Mouse (Mus musculus) heart, adult 2 months (tissue): ENCODE results near the gene Snapc2. TPM values are rescaled to one million over a fixed set of nuclear protein-coding genes. Genes with fewer than 3 reads are reported as not detected.
A peak's percentile ranks its signal among the peaks of the same experiment; 100 is the strongest.

Experiments
- DNase-seq, 2 experiments: peaks; one replicate each; pipeline ENCODE4 v3.0.0; 2021
- H3K27ac ChIP-seq: fragments of 200-600 bp; 2 replicates; pipeline ENCODE4 v1.8.1; 2022
- H3K27me3 ChIP-seq: fragments of 200-500 bp; 2 replicates; pipeline ENCODE4 v1.6.1; 2012; ENCODE audit warnings: mild to moderate bottlenecking, low read length, inconsistent platforms, mixed read lengths; ENCODE audit not compliant: control insufficient read depth, insufficient read depth
- H3K36me3 ChIP-seq: fragments of 200-500 bp; 2 replicates; pipeline ENCODE4 v1.6.1; 2012; ENCODE audit warnings: low read length, inconsistent platforms; ENCODE audit not compliant: control insufficient read depth, insufficient read depth
- H3K4me1 ChIP-seq: fragments of 200-500 bp; 2 replicates; pipeline ENCODE4 v1.6.1; 2011; ENCODE audit warnings: low read length; ENCODE audit not compliant: control insufficient read depth, insufficient read depth
- H3K4me3 ChIP-seq: fragments of 200-600 bp; 2 replicates; pipeline ENCODE4 v1.8.1; 2022
- H3K79me2 ChIP-seq: fragments of 200-500 bp; replicated peaks from 2 replicates; pipeline ENCODE4 v1.6.1; 2012; ENCODE audit warnings: mild to moderate bottlenecking, inconsistent platforms, low read length, moderate library complexity, mixed read lengths; ENCODE audit not compliant: control insufficient read depth, insufficient read depth
- H3K9ac ChIP-seq: fragments of 200-500 bp; 2 replicates; pipeline ENCODE4 v1.6.1; 2012; ENCODE audit warnings: low read depth, mild to moderate bottlenecking, control low read depth, inconsistent platforms, low read length, mixed read lengths
- CTCF ChIP-seq: fragments of 200-600 bp; IDR thresholded peaks from 2 replicates; pipeline ENCODE4 v1.8.1; 2022; ENCODE audit warnings: antibody characterized with exemption, mild to moderate bottlenecking, moderate library complexity
- EP300 ChIP-seq: fragments of 200-500 bp; IDR thresholded peaks from 2 replicates; pipeline ENCODE4 v1.6.1; 2011; ENCODE audit warnings: low read depth, low read length, control low read depth; ENCODE audit not compliant: insufficient read depth
- POLR2A ChIP-seq: fragments of 200-500 bp; IDR thresholded peaks from 2 replicates; pipeline ENCODE4 v1.6.1; 2011; ENCODE audit warnings: mild to moderate bottlenecking, low read depth, low read length, control low read depth; ENCODE audit not compliant: insufficient read depth
- WGBS: fragments of 180-500 bp; shearing (Covaris S2); methylation state at CpG from one replicate; pipeline ENCODE4 v1.1.7; 2018; 5-methylcytosine and 5-hydroxymethylcytosine counted together
- intact Hi-C: fragments of 180-260 bp; cut with DNase I; formaldehyde crosslinking; loops from one replicate; pipeline ENCODE4 v1.15.1; 2025
- long read RNA-seq: library from polyadenylated mRNA; stranded (forward); transcript quantifications from one replicate; pipeline ENCODE4 v2.0.0, GENCODE M21; 2021
- polyA plus RNA-seq: library from polyadenylated mRNA; depleted of rRNA; stranded (reverse); fragments of >200 nt; gene quantifications from 2 replicates; pipeline ENCODE4 v1.2.3, GENCODE M21; 2012; rRNA removed
- total RNA-seq, 2 experiments: library from RNA; stranded (reverse); gene quantifications; 2 replicates each; pipeline ENCODE4 v1.2.3; 2021

The Snapc2 gene
- total RNA-seq: 10 to 100 TPM; 14.7 to 16.2 TPM
- polyA plus RNA-seq: 18.5 and 38.1 TPM in 2 replicates
- long read RNA-seq, transcript Snapc2-201 (5 exons, 1,536 nt): major isoform, 6 of 7 reads
- long read RNA-seq, partial matches to known transcripts: 0 of 7 reads
- long read RNA-seq, other reads (novel, unspliced or antisense): 1 of 7 reads

DNA sequence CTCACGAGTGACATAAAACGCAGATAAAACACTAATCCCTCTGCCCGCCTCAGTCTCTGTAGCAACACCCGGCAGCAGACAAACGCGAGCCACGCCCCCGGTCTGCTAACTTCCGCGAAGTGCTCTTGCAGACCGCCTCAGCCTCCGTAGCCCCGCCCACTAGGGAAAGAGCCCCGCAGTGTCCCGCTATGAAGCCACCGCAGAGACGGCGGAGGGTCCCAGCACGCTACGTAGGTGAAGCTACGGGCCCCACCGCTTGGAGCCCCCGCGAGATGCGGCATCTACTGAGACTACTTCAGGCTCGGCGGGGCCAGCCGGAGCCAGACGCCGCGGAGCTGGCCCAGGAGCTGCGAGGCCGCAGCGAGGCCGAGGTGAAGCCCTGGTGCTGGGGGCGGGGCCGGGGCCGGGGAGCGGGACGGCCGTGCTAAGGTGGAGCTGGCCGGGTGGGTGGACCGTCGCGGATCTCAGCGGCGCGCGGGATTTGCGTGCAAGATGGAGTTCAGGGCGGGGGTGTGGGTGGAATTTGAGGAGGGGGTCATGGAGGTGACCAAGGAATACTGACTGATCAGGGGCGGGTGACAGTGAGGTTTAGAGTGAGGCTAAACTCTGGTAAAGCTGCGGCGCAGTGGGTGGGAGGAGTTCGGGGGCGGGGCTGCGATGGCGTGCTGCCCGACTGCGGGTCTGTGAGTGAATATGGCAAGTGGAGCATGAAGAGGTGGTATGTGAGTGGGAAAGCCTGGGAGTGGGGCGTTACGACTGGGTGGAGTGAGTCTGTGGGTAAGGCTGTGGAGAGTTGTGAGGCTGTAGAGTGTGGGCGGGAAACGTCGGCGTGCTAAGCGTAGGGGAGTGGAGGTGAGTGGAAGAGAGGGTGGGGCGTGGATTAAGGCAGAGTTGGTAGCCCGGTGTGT, at the start of gene Snapc2:
Gene Snapc2, plus strand, starts transcription at position 147 of the 908 bp plus-strand sequence.
- intact Hi-C loops: loop anchor here (1.0 to 5.0 kb wide), 5 partner anchors 14 to 340 kb away; no protein-coding TSS in a partner anchor
- under 1% methylated on average over 69 of the region's 69 CpGs for WGBS
- Histone ChIP-seq H3K9ac (peak within 1 kb of the TSS; percentile 91), H3K4me3 (peak within 1 kb of the TSS; percentile 88), H3K36me3 (no peaks in the 10 kb centered on the region), H3K27me3 (no peaks in the 10 kb centered on the region), H3K4me1 (peaks cover 5% of the 10 kb centered on the region), H3K27ac (peak within 1 kb of the TSS; percentile 86), H3K79me2 (0 out of 2 replicates have a peak, but pooled peaks cover 2% of the 10 kb centered on the region)
- TF ChIP-seq CTCF (no peak), POLR2A (peak; percentile 65), EP300 (0 out of 2 replicates have a peak, but pooled peaks have one; percentile 25)
- DNase-seq: peak; percentile 97 to 98

DNA sequence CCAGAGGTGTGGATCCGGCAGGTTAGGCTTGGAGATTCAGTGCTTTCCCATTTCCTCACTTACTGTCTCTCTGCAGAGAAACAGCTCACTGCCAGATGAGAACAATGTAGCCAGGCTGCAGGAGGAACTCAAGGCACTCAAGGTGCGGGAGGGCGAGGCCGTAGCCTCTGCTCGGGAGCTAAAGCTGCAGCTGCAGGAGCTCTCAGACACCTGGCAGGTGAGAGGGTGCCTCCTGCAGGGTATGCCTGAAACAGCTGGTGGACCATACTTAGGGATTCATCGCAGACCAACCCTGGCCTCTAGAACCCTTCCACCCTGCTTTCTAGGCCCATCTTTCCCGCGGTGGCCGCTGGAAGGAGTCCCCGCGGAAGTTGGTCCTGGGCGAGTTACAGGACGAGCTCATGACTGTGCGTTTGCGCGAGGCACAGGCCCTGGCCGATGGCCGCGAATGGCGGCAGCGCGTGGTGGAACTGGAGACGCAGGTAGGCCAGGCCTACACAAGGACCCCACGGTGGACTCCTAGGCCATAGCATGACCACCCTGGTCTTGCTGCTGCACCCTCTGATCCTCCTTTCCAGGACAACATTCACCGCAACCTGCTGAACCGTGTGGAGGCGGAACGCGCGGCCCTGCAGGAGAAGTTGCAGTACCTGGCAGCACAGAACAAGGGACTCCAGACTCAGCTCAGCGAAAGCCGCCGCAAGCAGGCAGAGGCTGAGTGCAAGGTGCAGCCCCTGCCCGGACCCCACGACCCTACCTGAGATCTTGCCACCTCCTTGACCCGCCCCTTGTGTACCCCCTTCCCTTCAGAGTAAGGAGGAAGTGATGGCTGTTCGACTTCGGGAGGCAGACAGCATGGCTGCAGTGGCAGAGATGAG, 47.4 kb upstream of the Snapc2 start:
- Histone ChIP-seq H3K79me2 (no peaks in the 10 kb centered on the region), H3K27me3 (no peaks in the 10 kb centered on the region), H3K9ac (no peak overlapping the region), H3K4me3 (no peak overlapping the region), H3K36me3 (no peaks in the 10 kb centered on the region), H3K27ac (no peak overlapping the region), H3K4me1 (no peaks in the 10 kb centered on the region)
- WGBS: 67% methylated on average over 38 of the region's 38 CpGs
- intact Hi-C loops: no loop called here
- no peak for TF ChIP-seq CTCF
- TF ChIP-seq EP300: no peak
- no peak for TF ChIP-seq POLR2A
- DNase-seq: no peak

GRCm38 (mm10) chr8:4206182-4207015, 46.5 kb upstream of the Snapc2 start:
- H3K27ac ChIP-seq: no peak overlapping the region
- no peaks in the 10 kb centered on the region for H3K27me3 ChIP-seq
- no peak overlapping the region for H3K4me3 ChIP-seq
- intact Hi-C loops: no loop called here
- no peaks in the 10 kb centered on the region for H3K36me3 ChIP-seq
- H3K4me1 ChIP-seq: no peaks in the 10 kb centered on the region
- no peak overlapping the region for H3K9ac ChIP-seq
- no peaks in the 10 kb centered on the region for H3K79me2 ChIP-seq
- WGBS: 60% methylated on average over 44 of the region's 44 CpGs
- no peak for TF ChIP-seq POLR2A
- no peak for TF ChIP-seq EP300
- TF ChIP-seq CTCF: no peak
- DNase-seq: no peak

GRCm38 (mm10) chr8:4207016-4207350, 45.9 kb upstream of the Snapc2 start:
- WGBS: 69% methylated on average over 2 of the region's 2 CpGs
- H3K4me3 ChIP-seq: no peak overlapping the region
- H3K36me3 ChIP-seq: no peaks in the 10 kb centered on the region
- no peaks in the 10 kb centered on the region for H3K27me3 ChIP-seq
- DNase-seq: no peak
- H3K4me1 ChIP-seq: no peaks in the 10 kb centered on the region
- H3K9ac ChIP-seq: no peak overlapping the region
- no peak overlapping the region for H3K27ac ChIP-seq
- intact Hi-C loops: no loop called here
- TF ChIP-seq EP300 (no peak), POLR2A (no peak), CTCF (no peak)
- no peaks in the 10 kb centered on the region for H3K79me2 ChIP-seq

- Histone ChIP-seq H3K79me2 (no peaks in the 10 kb centered on the region), H3K4me1 (peaks cover 3% of the 10 kb centered on the region; the same call in 1 of the 2 replicates), H3K27ac (no peak overlapping the region), H3K36me3 (no peaks in the 10 kb centered on the region), H3K27me3 (peaks cover 5% of the 10 kb centered on the region), H3K4me3 (no peak overlapping the region), H3K9ac (no peak overlapping the region)
- no peak for TF ChIP-seq EP300
- no peak for TF ChIP-seq CTCF
- TF ChIP-seq POLR2A: no peak
- no peak for DNase-seq
- whole genome bisulfite sequencing: 81% methylated on average over 6 of the region's 6 CpGs
- intact Hi-C loops: no loop called here
Observed at GRCm38 (mm10) chr8:4211097-4211496, 41.8 kb upstream of the Snapc2 start.
